Mouse (Mus musculus): ENCODE results near the gene Slc4a2.

GRCm38 (mm10) chr5:24400362-24400761 is 23.3 kb upstream of the Slc4a2 start:
- no peak for TF ChIP-seq GATA1 (IDR thresholded peaks at IDR 0.05; ENCODE audit: borderline replicate concordance, low read length)
- TF ChIP-seq FLI1 (IDR thresholded peaks at IDR 0.05; ENCODE audit: low read length), result no peak
